Mouse (Mus musculus): ENCODE data around the gene Rbm20. TPM values are rescaled to one million over a fixed set of nuclear protein-coding genes. Genes with fewer than 3 reads are reported as not detected.

Gene Rbm20
- total RNA-seq, 2 experiments from 2014 or later: 2.7 to 4.0 TPM

DNA sequence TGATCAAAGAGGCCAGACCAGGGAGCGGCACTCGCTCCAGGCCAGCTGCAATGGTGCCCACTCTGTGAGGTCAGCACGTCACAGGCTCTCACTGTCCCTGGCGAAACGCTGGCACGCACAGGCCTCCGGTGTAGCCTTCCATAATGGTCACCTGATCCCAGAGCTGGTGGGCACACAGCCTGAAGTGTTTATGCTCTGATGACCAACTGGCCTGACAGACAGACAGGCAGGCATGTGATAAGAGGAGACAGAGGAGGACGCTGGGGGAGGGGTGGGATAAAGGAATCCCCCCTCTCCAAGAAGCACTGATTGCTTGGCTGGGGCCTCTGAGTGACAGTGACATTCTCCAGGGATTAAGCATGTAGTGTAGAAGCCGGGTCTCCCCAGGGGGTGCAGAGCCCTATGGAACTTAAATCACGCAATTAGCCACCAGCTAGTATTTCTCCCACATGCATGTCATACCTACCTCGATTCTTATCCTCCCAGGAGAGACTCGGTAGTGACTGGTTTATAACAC, 6.4 kb upstream of the Rbm20 start:
- DNase-seq (ENCODE audit: low spot score in 2 of 2): no peak

DNA sequence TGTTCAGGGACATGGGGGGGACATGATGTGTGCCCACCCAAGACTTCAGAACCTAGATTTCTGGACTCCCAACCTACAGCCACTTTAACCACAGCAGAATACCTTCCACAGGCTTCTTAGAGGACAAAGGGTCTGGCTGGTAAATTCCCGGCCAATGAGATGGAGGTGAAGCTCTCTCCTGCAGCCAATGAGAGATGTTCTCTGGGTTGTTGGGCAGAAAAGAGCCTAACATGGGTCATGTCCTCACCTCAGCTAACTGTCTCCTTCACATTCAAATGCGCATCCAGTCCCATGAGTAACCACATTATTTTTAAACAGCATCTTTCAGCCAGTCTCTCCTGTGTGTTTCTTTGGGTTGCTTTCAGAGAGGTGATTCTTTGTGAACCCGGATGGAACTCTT, 5.7 kb upstream of the Rbm20 start:
- DNase-seq (ENCODE audit: low spot score in 2 of 2): no peak

DNA sequence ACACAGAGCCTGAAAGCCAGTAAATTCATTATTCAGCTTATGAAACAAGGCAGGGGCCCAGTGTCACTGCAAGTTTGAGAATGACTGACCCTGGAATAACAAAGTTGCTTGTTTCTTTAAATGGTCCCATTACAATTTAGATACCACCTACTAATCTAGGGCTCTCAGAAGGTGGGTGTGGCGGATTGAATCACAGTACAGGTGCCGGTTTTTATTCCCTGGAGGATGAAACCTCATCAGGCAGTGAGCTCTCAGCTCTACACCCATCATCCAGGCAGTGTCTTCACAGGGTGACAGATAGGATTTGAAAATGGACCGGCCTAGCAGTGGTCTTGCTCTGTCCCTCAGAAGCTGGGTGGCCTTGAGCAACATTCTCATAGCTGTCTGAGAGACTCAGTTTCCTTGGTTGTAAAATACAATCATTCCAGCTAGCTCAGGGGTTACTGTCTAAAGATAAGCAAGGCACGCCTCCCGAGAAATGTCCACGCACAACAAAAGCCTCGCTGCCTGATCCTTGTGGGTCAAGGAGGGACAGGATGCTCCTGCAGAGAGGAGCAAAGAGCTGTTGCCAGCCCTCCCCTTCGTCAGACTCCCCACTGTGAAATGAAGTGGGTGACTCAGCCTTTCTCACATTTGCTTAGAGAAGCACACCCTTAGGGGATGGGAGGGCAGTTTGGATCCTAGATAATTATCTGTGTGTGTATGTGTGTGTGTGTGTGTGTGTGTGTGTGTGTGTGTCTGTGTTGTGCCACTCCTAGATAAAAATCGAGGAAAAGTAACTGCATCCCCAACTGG, 2.8 kb upstream of the Rbm20 start:
- DNase-seq (ENCODE audit: low spot score in 2 of 2): no peak

DNA sequence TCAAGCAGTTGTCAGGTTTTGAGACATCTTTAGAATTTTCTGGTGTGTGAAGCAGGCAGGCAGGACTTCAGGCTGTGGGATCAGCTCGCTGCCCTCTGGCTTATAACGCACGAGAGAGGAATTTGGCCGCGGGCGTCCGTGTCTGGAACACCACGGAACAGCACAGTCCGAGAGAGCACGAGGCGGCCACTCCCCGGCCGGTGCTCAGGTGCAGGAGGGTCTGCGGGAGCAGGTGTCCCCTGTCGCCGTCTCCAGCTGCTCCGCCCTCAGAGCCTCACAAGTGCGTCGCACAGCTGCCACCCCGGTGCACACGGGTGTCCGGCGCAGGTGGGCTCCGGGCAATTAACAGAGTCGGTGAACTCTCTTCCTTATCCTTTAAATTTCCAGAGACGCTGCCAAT, 878 bp upstream of the Rbm20 start:
- no peak for DNase-seq (ENCODE audit: low spot score in 2 of 2)

DNA sequence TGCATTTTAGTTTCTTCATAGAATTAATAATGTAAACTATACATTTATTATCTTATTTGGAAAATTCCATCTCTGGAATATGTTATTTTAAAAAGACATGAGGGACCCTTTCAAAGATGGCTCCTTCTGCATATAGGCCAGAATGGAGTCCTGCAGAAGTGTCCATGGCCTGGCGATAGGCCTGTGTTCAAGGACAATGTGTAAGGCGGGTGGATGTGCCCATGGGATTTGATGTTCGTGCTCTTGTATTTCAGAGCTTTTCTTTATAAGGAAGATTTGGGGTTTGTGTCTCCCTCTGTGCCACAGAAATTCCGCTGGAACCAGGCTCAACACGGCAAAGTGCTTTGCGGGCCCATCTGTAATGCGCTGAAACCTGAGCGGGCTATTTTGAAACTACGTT, 2.1 kb downstream of the Rbm20 start:
- DNase-seq (ENCODE audit: low spot score in 2 of 2): no peak

DNA sequence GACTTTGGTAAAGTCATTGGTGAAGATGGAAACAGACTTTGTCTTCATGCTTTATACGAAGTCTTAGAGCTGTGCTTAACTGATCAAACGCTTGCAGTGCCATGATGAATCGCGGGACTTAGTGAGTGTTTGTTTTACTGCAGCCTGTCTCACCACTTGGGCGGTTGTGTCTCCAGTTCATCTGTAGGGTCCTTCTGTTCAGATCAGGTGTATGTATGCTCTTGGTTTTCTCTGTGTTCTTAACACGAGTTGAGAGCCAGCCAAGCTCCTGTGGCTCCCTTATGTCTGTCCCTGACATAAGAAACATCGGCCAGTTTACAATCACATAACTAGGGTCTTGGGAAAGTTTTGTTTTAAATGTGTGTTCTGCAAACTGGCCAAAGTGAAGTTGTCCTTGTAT, 2.9 kb downstream of the Rbm20 start:
- DNase-seq (ENCODE audit: low spot score in 2 of 2): no peak

DNA sequence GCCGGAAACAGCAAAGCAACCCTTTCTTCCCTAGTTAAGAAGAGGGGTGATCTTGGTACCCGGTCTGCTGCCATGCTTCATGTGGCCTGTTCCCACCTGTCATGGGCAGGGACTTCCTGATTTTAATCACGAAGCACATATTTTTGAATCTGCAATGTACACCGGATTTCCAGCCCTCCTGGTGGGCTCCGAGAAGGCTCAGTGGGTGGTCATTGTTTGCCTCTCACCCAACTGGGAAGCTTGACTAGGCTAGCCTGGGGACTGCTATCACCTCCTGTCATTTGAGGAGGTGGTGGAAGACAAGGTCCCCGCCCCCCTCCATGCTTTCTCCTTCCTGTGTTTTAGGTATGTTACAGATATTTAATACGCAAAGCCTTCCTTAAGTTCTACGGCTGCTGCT, 5.3 kb downstream of the Rbm20 start:
- no peak for DNase-seq (ENCODE audit: low spot score in 2 of 2)

DNA sequence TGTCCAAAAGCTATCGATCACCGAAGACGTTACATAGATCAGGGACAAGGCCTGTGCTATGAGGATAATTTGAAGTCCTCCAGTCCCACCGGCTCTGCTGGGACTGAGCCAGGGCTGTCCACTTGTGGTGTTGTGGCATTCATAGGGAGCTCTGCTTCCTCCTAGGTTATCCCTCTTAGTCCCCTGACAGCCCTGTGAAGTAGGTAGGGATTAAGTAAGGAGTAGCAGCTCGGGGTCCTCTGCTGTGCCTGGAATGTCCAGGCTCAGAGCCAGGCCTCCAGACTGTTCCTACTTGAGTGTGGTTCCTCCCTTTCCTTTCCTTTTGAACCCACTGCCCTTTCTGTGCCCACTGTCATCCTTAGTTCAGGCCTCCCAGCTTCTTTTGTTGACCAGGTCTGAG, 10.5 kb downstream of the Rbm20 start:
- no peak for DNase-seq (ENCODE audit: low spot score in 2 of 2)

DNA sequence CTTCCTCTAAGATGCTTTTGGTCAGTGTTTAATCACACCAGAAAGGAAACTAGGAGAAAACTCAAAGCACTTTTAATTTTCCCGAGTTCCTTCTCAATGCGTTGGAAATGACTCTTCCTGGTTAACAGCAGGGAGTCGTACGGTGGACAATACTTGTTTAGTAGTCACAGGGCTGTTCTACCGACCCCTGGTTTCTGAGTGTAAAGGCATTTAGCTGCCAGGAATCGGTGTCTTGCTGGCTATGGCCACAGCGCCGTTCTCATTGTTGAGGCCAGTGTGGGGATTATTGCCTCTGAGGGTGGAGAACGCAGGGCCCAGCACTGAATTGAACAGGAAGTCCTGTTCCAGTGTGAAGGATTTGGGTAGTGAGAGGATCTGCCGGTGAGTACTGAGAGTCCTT, 13.7 kb downstream of the Rbm20 start:
- no peak for DNase-seq (ENCODE audit: low spot score in 2 of 2)

DNA sequence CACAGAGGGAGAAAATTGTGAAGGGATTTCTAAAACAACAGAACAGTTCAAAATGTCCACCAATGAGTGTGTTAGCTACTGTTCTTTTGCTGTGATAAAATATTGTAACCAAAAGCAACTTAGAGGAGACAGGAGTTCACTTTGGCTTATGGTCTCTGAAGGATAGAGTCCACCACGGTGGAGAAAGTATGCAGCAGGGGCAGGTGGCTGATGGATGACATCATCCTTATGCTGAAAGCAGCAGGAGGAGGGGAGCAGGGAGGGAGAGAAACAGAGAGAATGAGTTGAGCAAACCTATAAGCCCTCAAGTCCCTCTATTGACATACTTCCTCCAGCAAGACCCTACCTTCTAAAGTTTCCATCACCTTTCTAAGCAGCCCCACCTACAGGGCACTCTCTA, 16.9 kb downstream of the Rbm20 start:
- DNase-seq (ENCODE audit: low spot score in 2 of 2): no peak

DNA sequence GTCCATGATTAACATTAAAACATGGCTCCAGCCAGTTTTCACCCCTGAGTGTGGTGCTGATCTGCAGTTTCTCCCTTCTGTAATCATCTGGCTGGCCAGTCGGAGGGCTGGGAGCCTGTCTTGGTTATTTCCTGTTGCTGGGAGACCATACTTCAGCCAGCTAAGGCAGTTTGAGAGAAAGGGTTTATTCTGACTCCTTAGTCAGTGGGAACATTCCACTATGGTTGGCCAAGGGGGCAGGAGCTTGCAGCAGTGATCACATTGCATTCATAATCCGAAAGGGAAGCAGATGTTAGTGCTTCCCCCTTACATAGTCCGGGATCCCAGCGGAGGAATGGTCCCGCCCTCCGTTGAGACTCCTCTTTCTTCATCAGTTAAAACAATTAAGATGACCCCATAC, 19.0 kb downstream of the Rbm20 start:
- DNase-seq (ENCODE audit: low spot score in 2 of 2): no peak

DNA sequence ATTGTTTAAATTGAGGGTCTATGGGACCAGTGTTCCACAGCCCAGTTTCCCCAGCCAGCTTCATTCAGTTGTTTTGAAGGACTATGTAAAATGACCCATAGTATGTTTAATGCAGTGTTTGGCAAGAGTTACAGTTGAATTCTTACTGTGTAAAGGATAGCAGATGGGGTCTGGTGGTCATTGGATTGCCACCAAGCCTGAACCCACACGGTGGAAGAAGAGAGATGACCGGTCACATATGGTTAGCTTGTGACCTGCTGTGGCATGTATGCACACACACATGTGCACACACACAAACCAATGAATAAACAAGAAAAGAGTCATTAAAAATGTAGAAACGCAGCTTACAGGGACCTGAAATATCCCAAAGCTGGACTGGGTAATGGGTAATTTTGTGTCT, 19.5 kb downstream of the Rbm20 start:
- DNase-seq (ENCODE audit: low spot score in 2 of 2): no peak

DNA sequence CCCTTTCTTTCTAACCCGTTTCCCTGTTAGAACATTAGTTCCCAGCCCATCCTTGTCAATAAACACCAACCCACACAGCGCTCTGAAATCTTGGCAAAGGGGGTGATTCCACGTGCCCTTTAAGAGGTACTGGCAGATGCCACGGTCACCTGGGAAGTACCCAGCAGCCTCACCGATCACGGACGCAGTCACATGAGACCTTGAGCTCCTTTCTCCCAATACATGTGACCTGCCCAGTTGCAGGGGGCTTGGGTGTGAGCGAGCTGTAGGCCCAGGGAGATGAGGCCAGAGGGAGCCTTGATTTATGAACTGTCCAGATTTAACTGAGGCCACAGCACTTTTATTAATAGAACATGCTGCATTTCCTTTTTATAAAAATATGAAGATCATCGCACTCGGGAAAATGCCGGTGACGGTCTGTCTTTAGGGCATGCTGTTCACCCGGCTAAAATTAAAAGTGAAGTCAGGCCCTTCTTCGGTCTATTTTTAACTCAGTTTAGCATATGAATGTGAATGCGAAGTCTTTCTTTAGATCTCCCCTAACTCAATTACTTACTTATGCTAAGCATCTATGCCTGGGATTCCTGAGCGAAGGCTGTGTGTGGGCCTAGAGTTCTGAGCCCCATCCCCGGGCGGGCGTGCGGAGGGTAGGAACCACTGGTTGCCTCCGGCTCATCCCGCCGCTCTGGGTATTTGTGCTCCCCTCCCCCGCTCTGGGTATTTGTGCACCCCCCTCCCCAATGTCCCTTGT, 20.4 kb downstream of the Rbm20 start:
- DNase-seq (ENCODE audit: low spot score in 2 of 2): no peak

DNA sequence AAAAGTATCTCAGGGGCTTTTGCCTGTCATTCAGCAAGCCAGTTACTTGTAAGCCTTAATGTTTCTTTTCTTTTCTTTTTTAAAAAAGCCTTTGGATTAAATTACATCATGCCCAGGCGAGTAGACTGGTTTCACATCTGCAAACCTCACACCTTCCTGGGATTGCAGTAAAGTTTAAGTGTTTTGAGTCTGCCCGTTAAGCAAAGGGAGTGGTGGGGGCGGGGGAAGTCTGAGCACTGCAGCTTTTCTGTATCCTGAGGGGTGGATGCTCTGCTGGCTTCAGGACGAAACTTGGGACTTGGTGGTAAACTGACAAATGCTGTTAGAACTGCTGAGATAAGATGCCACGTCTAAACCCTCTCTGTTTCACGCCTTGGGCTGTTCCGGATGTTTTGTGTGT, 22.6 kb downstream of the Rbm20 start:
- DNase-seq (ENCODE audit: low spot score in 2 of 2): no peak

DNA sequence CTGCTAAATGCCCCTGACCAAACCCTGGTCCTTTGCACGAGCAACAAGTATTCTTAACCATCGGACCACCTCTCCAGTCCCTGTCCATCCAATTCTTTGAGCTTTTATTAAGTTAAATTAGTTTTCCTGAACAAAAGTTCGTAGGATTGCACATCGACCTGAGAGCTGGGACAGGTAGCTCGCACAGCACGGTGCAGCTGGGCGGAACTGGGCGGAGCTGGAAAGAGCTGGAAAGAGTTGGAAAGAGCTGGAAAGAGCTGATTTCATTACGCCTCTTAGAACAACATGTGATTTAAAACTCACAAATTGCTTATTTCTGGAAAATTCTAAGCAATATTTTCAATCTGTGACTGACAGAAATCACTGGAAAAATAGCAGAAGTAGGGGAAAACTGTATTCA, 24.3 kb downstream of the Rbm20 start:
- no peak for DNase-seq (ENCODE audit: low spot score in 2 of 2)

DNA sequence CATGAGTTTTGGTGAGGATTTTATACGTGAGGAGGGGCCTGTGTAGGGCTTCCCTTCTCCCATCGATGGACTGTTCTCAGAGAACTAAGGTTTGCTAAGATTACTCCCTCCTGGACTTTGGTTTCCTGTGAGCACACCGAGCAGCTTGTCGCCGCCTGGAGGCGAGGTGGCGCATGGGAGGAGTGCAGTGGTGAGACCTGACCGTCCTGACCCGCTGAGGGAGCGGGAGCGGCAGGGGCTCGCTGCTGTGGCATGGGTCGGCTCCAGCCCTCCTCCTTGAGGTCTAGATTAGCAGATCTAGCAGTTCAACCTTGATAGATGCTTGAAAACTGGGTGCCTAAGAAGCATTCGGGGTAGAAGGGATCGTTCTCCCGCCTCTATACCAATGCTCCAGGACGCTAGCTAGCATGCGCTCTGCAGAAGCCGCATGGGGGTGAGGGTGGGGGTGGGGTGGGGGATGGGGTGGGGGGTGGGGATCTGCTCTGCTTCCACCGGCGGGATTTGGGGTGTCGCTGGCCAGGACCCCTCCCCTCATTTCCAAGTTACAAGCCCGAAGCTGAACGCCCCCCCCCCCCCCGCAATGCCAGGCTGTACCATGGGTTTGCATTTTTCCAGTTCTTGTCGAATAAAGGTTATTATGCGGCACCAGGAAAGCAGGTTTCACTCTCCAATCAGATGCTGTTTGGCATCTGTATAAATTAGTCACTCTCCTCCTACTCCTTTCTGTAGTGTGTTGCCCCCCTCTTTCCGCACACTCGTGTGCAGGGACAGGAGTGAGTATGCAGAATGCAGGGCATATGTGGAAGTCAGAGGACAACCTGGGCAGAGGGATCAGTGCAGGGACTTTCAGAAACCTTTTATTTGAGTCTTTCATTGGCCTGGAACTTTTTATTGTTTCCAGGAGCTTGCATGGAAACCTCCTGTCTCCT, 28.1 kb downstream of the Rbm20 start:
- peak; percentile 22 to 36 for DNase-seq (ENCODE audit: low spot score in 2 of 2)

DNA sequence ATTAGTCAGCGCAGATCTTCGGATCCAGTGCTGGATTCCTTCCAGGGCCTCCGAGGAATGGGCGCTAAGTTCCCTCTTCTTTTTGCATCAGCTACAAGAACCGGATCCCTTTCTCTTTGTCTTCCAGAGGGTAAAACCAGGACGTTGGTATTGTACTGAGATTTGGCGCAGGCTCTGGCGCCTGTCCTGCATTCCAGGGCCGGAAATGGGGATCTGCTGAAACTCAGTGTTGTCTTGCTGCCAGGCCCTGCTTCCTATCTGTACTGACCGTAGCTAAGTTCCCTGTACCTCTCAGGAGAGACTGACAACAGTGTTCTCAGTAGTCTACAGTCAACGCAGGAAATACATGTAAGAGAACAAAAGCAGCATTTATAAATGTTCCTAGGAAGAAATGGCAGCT, 31.3 kb downstream of the Rbm20 start:
- DNase-seq (ENCODE audit: low spot score in 2 of 2): no peak

DNA sequence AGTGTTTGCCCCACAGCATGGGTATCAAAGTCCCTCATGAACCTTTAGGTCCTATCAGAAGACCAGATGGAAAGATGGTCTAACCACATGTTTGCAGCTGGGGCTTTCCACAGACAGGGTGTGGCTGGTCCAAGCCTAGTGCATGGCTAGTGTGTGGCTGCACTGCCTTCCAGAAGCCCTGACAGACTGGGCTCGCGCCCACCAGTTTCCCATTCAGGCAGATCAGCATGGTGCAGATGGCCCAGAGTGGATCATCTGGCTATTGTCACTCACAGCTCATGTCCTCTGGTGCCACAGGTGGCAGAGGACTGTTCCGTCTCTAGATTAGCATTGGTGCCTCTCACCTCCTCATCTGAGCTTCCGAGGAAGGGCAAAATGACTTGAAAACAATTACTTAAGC, 33.8 kb downstream of the Rbm20 start:
- no peak for DNase-seq (ENCODE audit: low spot score in 2 of 2)

DNA sequence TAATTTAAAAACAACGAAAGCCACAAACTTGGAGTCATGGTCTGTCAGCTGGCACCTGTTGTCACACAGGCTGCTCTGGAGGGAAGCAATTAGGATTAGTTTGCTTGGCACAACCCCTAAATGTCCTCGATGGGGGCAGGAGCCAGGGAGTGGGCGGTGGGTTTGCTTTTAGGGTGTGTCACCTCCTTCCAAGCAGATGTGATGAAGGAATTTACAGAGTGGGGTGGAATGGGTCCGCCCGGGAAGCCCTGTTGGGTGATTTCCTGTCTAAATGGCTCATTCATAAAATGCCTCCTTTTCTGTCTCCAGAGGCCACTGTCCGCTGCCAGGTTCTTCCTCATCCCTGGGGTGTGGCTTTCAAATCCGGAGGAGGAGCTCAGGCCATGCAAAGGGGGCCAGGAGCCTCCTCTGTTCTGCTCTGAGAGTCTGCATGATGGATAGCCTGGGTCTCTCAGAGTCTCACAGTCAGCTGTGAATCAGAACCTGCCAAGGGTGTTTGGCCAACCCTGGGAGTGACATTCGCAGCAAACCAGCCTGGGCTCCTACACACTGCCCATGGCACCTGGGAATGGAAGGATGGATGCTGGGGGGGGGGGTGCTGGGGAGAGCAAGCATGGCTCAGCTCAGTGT, 34.3 kb downstream of the Rbm20 start:
- DNase-seq (ENCODE audit: low spot score in 2 of 2): no peak

DNA sequence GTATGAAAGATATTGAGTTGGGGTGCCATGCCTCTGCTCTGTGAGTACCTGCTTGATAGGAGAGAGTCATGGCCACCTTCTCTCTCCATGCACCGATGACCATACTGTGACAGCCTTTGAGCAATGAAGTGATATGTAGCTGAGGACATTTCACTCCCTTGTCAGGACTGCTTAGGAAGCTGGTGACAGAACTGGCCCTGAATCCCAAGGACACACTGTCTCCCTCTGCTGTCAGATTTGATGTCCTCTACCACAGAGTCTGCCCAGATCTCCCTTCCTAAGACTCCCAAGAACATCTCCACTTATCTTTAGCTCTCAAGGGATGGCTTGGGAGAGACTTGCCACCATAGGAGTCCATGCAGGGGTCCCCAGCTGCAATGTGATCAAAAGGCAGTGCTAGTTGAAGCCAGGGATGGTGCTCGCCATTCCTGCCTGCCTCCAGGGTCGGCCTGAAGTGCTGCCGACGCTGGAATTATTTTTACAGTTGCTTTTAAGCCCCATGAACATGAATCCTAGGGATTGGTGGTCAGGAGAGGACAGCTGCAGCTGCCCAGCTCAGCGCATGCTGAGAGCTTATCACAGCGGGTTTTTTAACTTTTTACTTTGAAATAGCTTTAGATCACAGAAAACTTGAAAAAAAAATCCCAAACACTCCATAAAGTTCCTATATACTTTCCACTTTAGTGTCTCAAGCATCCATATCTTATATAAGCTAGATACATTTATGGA, 35.4 kb downstream of the Rbm20 start:
- DNase-seq (ENCODE audit: low spot score in 2 of 2): no peak

Measured in adrenal gland, postnatal 4 days (tissue).